Mouse (Mus musculus) midbrain, embryonic 13.5 days (tissue): ENCODE results near the gene Calcoco1. TPM values are rescaled to one million over a fixed set of nuclear protein-coding genes. Genes with fewer than 3 reads are reported as not detected.

Experiments
- ATAC-seq: fragments of 200-750 bp; cut with Nextera tagmentation; 2 replicates; pipeline ENCODE4 v1.8.0; 2017; ENCODE audit warnings: mild to moderate bottlenecking, moderate TSS enrichment, moderate library complexity
- H3K27ac ChIP-seq: fragments of 300-500 bp; sonication (generic); 2 replicates; pipeline ENCODE4 v1.5.1; 2015; ENCODE audit warnings: inconsistent platforms, mild to moderate bottlenecking, moderate library complexity
- H3K27me3 ChIP-seq: fragments of 300-500 bp; sonication (generic); 2 replicates; pipeline ENCODE4 v1.6.1; 2015; ENCODE audit warnings: mild to moderate bottlenecking, inconsistent platforms
- H3K36me3 ChIP-seq: fragments of 300-500 bp; sonication (generic); 2 replicates; pipeline ENCODE4 v1.6.1; 2015; ENCODE audit warnings: mild to moderate bottlenecking, inconsistent platforms
- H3K4me1 ChIP-seq: fragments of 300-500 bp; sonication (generic); replicated peaks from 2 replicates; pipeline ENCODE4 v1.6.1; 2015; ENCODE audit warnings: inconsistent platforms
- H3K4me2 ChIP-seq: fragments of 300-500 bp; sonication (generic); replicated peaks from 2 replicates; pipeline ENCODE4 v1.6.1; 2015; ENCODE audit warnings: moderate library complexity, mild to moderate bottlenecking, inconsistent platforms
- H3K4me3 ChIP-seq: fragments of 300-500 bp; sonication (generic); replicated peaks from 2 replicates; pipeline ENCODE4 v1.5.1; 2015; ENCODE audit warnings: mild to moderate bottlenecking, inconsistent platforms
- H3K9ac ChIP-seq: fragments of 300-500 bp; sonication (generic); replicated peaks from 2 replicates; pipeline ENCODE4 v1.6.1; 2015; ENCODE audit warnings: mild to moderate bottlenecking, inconsistent platforms
- H3K9me3 ChIP-seq: fragments of 300-500 bp; sonication (generic); 2 replicates; pipeline ENCODE4 v1.6.1; 2016; ENCODE audit warnings: mild to moderate bottlenecking, inconsistent platforms
- WGBS: fragments of 180-500 bp; shearing (Covaris S2); methylation state at CpG from one replicate; pipeline ENCODE4 v1.1.7; 2015; 5-methylcytosine and 5-hydroxymethylcytosine counted together
- polyA plus RNA-seq: library from polyadenylated mRNA; unstranded; fragments of >200 nt; fragmentation: Nextera tagmentation; extraction: Ambion mirVana; gene quantifications from 2 replicates; pipeline ENCODE4 v1.2.1, GENCODE M21; 2015

Gene Calcoco1
- polyA plus RNA-seq, 1 experiment from 2014 or later, result 51.1 TPM

- Histone ChIP-seq H3K27me3 (peaks cover 6% of the 10 kb centered on the region; the same call in 1 of the 2 replicates), H3K27ac (no peak overlapping the region), H3K36me3 (peaks cover 66% of the 10 kb centered on the region), H3K4me1 (peaks cover 11% of the 10 kb centered on the region), H3K4me3 (no peak overlapping the region), H3K9ac (no peak overlapping the region), H3K9me3 (no peaks in the 10 kb centered on the region), H3K4me2 (no peak overlapping the region)
- WGBS, result 66% methylated on average over 6 of the region's 6 CpGs
- no peak for ATAC-seq
Measured at GRCm38 (mm10) chr15:102707736-102708269, 14.2 kb downstream of the Calcoco1 start.

- H3K9ac ChIP-seq, result 0 out of 2 replicates have a peak overlapping the region, but pooled peaks have one; percentile 23
- peak overlapping the region; percentile 67; the same call in 1 of the 2 replicates for H3K27ac ChIP-seq
- H3K4me1 ChIP-seq, result peaks cover 11% of the 10 kb centered on the region
- WGBS, result 69% methylated on average over 7 of the region's 7 CpGs
- H3K27me3 ChIP-seq, result peaks cover 8% of the 10 kb centered on the region; the same call in 1 of the 2 replicates
- H3K4me2 ChIP-seq, result no peak overlapping the region
- H3K36me3 ChIP-seq, result peaks cover 51% of the 10 kb centered on the region
- no peaks in the 10 kb centered on the region for H3K9me3 ChIP-seq
- peak; percentile 34 for ATAC-seq
- H3K4me3 ChIP-seq, result no peak overlapping the region
Measured at GRCm38 (mm10) chr15:102705923-102706503, 16.0 kb downstream of the Calcoco1 start.

- peaks cover 11% of the 10 kb centered on the region for H3K4me1 ChIP-seq
- H3K9me3 ChIP-seq, result no peaks in the 10 kb centered on the region
- peak overlapping the region; percentile 67; the same call in 1 of the 2 replicates for H3K27ac ChIP-seq
- no peak overlapping the region for H3K4me2 ChIP-seq
- peaks cover 10% of the 10 kb centered on the region; the same call in 1 of the 2 replicates for H3K27me3 ChIP-seq
- H3K9ac ChIP-seq, result no peak overlapping the region
- ATAC-seq, result peak; percentile 37; the same call in 1 of the 2 replicates
- WGBS, result 57% methylated on average over 9 of the region's 9 CpGs
- H3K36me3 ChIP-seq, result peaks cover 44% of the 10 kb centered on the region
- H3K4me3 ChIP-seq, result no peak overlapping the region
Measured at GRCm38 (mm10) chr15:102705226-102705894, 16.6 kb downstream of the Calcoco1 start.

- H3K9ac ChIP-seq, result no peak overlapping the region
- no peak overlapping the region for H3K4me2 ChIP-seq
- no peak; the same call in 1 of the 2 replicates for ATAC-seq
- no peak overlapping the region for H3K4me3 ChIP-seq
- no peak overlapping the region for H3K27ac ChIP-seq
- WGBS, result 77% methylated on average over 5 of the region's 5 CpGs
- peaks cover 12% of the 10 kb centered on the region for H3K27me3 ChIP-seq
- no peaks in the 10 kb centered on the region for H3K9me3 ChIP-seq
- H3K36me3 ChIP-seq, result peaks cover 39% of the 10 kb centered on the region
- H3K4me1 ChIP-seq, result peaks cover 17% of the 10 kb centered on the region
Measured at GRCm38 (mm10) chr15:102704806-102705205, 17.2 kb downstream of the Calcoco1 start.

- H3K4me1 ChIP-seq, result peaks cover 22% of the 10 kb centered on the region
- ATAC-seq, result no peak
- peaks cover 20% of the 10 kb centered on the region for H3K36me3 ChIP-seq
- H3K27ac ChIP-seq, result no peak overlapping the region
- no peak overlapping the region for H3K4me2 ChIP-seq
- no peak overlapping the region for H3K9ac ChIP-seq
- no peak overlapping the region for H3K4me3 ChIP-seq
- no peaks in the 10 kb centered on the region for H3K9me3 ChIP-seq
- WGBS, result 81% methylated on average over 3 of the region's 3 CpGs
- H3K27me3 ChIP-seq, result peaks cover 19% of the 10 kb centered on the region
Measured at GRCm38 (mm10) chr15:102702972-102703371, 19.0 kb downstream of the Calcoco1 start.

- peaks cover 67% of the 10 kb centered on the region for H3K27me3 ChIP-seq
- no peaks in the 10 kb centered on the region for H3K36me3 ChIP-seq
- H3K9ac ChIP-seq, result no peak overlapping the region
- H3K4me2 ChIP-seq, result no peak overlapping the region
- H3K9me3 ChIP-seq, result no peaks in the 10 kb centered on the region
- peak; percentile 37; the same call in 1 of the 2 replicates for ATAC-seq
- no peak overlapping the region for H3K27ac ChIP-seq
- peaks cover 27% of the 10 kb centered on the region for H3K4me1 ChIP-seq
- 3% methylated on average over 11 of the region's 11 CpGs for WGBS
- H3K4me3 ChIP-seq, result no peak overlapping the region
Measured at GRCm38 (mm10) chr15:102698193-102698592, 23.8 kb downstream of the Calcoco1 start.

GRCm38 (mm10) chr15:102696899-102697298, 25.1 kb downstream of the Calcoco1 start:
- Histone ChIP-seq H3K4me3 (no peak overlapping the region), H3K4me1 (peaks cover 38% of the 10 kb centered on the region), H3K27me3 (peaks cover 70% of the 10 kb centered on the region), H3K9me3 (no peaks in the 10 kb centered on the region), H3K9ac (no peak overlapping the region; the same call in 1 of the 2 replicates), H3K27ac (no peak overlapping the region), H3K4me2 (no peak overlapping the region), H3K36me3 (no peaks in the 10 kb centered on the region)
- ATAC-seq, result no peak
- WGBS, result 42% methylated on average over 3 of the region's 3 CpGs

GRCm38 (mm10) chr15:102693600-102693999, 28.4 kb downstream of the Calcoco1 start:
- Histone ChIP-seq H3K36me3 (no peaks in the 10 kb centered on the region), H3K4me3 (peak overlapping the region; percentile 43), H3K9ac (0 out of 2 replicates have a peak overlapping the region, but pooled peaks have one; percentile 64), H3K27me3 (peaks cover 71% of the 10 kb centered on the region), H3K27ac (peak overlapping the region; percentile 70), H3K9me3 (no peaks in the 10 kb centered on the region), H3K4me1 (peaks cover 30% of the 10 kb centered on the region), H3K4me2 (peak overlapping the region; percentile 68)
- peak; percentile 67 for ATAC-seq
- under 1% methylated on average over 11 of the region's 11 CpGs for WGBS

GRCm38 (mm10) chr15:102692991-102693411, 29.0 kb downstream of the Calcoco1 start:
- Histone ChIP-seq H3K4me2 (peak overlapping the region; percentile 68), H3K4me3 (peak overlapping the region; percentile 43), H3K27ac (peak overlapping the region; percentile 70), H3K9ac (peak overlapping the region; percentile 64), H3K4me1 (peaks cover 30% of the 10 kb centered on the region), H3K27me3 (peaks cover 69% of the 10 kb centered on the region), H3K36me3 (no peaks in the 10 kb centered on the region), H3K9me3 (no peaks in the 10 kb centered on the region)
- under 1% methylated on average over 32 of the region's 32 CpGs for WGBS
- peak; percentile 88 for ATAC-seq

GRCm38 (mm10) chr15:102692321-102692804, 29.6 kb downstream of the Calcoco1 start:
- H3K36me3 ChIP-seq, result no peaks in the 10 kb centered on the region
- peak overlapping the region; percentile 64 for H3K9ac ChIP-seq
- under 1% methylated on average over 26 of the region's 26 CpGs for WGBS
- H3K4me2 ChIP-seq, result peak overlapping the region; percentile 68
- peak; percentile 62 for ATAC-seq
- peak overlapping the region; percentile 70 for H3K27ac ChIP-seq
- no peaks in the 10 kb centered on the region for H3K9me3 ChIP-seq
- H3K4me1 ChIP-seq, result peaks cover 30% of the 10 kb centered on the region
- peak overlapping the region; percentile 43 for H3K4me3 ChIP-seq
- H3K27me3 ChIP-seq, result peaks cover 64% of the 10 kb centered on the region

GRCm38 (mm10) chr15:102685791-102686190, 36.2 kb downstream of the Calcoco1 start:
- ATAC-seq, result 0 out of 2 replicates have a peak, but pooled peaks have one; percentile 48
- Histone ChIP-seq H3K4me3 (no peak overlapping the region), H3K9me3 (no peaks in the 10 kb centered on the region), H3K27ac (no peak overlapping the region), H3K27me3 (peaks cover 20% of the 10 kb centered on the region), H3K9ac (no peak overlapping the region), H3K4me1 (peaks cover 16% of the 10 kb centered on the region), H3K36me3 (no peaks in the 10 kb centered on the region), H3K4me2 (no peak overlapping the region)
- WGBS, result 7% methylated on average over 4 of the region's 4 CpGs

GRCm38 (mm10) chr15:102683670-102684069, 38.3 kb downstream of the Calcoco1 start:
- Histone ChIP-seq H3K36me3 (no peaks in the 10 kb centered on the region), H3K27ac (no peak overlapping the region), H3K9ac (no peak overlapping the region), H3K4me2 (no peak overlapping the region), H3K9me3 (no peaks in the 10 kb centered on the region), H3K27me3 (peaks cover 9% of the 10 kb centered on the region; the same call in 1 of the 2 replicates), H3K4me3 (no peak overlapping the region), H3K4me1 (peaks cover 16% of the 10 kb centered on the region)
- no peak for ATAC-seq
- 17% methylated on average over 1 of the region's 1 CpGs for WGBS
